Mouse (Mus musculus) intestine, embryonic 16.5 days (tissue): ENCODE measurements around the gene Nanos2. TPM values are rescaled to one million over a fixed set of nuclear protein-coding genes. Genes with fewer than 3 reads are reported as not detected.

Experiments
- ATAC-seq: fragments of 200-750 bp; cut with Nextera tagmentation; 2 replicates; pipeline ENCODE4 v1.8.0; 2017; ENCODE audit warnings: moderate TSS enrichment, moderate library complexity
- H3K27ac ChIP-seq: fragments of 300-500 bp; sonication (generic); 2 replicates; pipeline ENCODE4 v1.5.1; 2014; ENCODE audit warnings: mild to moderate bottlenecking, low read length
- H3K27me3 ChIP-seq: fragments of 300-500 bp; sonication (generic); replicated peaks from 2 replicates; pipeline ENCODE4 v1.6.1; 2014; ENCODE audit warnings: low read length, control low read depth, mixed read lengths; ENCODE audit not compliant: control insufficient read depth, insufficient read depth
- H3K36me3 ChIP-seq: fragments of 300-500 bp; sonication (generic); 2 replicates; pipeline ENCODE4 v1.6.1; 2014; ENCODE audit warnings: low read length, control low read depth; ENCODE audit not compliant: control insufficient read depth, insufficient read depth
- H3K4me1 ChIP-seq: fragments of 300-500 bp; sonication (generic); 2 replicates; pipeline ENCODE4 v1.6.1; 2014; ENCODE audit warnings: low read length, control low read depth, mixed read lengths; ENCODE audit not compliant: control insufficient read depth, insufficient read depth
- H3K4me2 ChIP-seq: fragments of 300-500 bp; sonication (generic); 2 replicates; pipeline ENCODE4 v1.6.1; 2014; ENCODE audit warnings: low read depth, low read length, control low read depth
- H3K4me3 ChIP-seq: fragments of 300-500 bp; sonication (generic); 2 replicates; pipeline ENCODE4 v1.5.1; 2014; ENCODE audit warnings: mild to moderate bottlenecking, low read length
- H3K9ac ChIP-seq: fragments of 300-500 bp; sonication (generic); 2 replicates; pipeline ENCODE4 v1.6.1; 2014; ENCODE audit warnings: low read depth, low read length
- H3K9me3 ChIP-seq: fragments of 300-500 bp; sonication (generic); 2 replicates; pipeline ENCODE4 v1.6.1; 2016; ENCODE audit warnings: low read length, control low read depth; ENCODE audit not compliant: control insufficient read depth
- WGBS: fragments of 180-500 bp; shearing (Covaris S2); extraction: QIAGEN DNeasy Blood & Tissue Kit; methylation state at CpG from one replicate; pipeline ENCODE4 v1.1.7; 2014; 5-methylcytosine and 5-hydroxymethylcytosine counted together
- polyA plus RNA-seq: library from polyadenylated mRNA; unstranded; fragments of >200 nt; fragmentation: Nextera tagmentation; extraction: Ambion mirVana; gene quantifications from 2 replicates; pipeline ENCODE4 v1.2.1, GENCODE M21; 2015

Gene Nanos2
- polyA plus RNA-seq, 1 experiment from 2014 or later: not detected

DNA sequence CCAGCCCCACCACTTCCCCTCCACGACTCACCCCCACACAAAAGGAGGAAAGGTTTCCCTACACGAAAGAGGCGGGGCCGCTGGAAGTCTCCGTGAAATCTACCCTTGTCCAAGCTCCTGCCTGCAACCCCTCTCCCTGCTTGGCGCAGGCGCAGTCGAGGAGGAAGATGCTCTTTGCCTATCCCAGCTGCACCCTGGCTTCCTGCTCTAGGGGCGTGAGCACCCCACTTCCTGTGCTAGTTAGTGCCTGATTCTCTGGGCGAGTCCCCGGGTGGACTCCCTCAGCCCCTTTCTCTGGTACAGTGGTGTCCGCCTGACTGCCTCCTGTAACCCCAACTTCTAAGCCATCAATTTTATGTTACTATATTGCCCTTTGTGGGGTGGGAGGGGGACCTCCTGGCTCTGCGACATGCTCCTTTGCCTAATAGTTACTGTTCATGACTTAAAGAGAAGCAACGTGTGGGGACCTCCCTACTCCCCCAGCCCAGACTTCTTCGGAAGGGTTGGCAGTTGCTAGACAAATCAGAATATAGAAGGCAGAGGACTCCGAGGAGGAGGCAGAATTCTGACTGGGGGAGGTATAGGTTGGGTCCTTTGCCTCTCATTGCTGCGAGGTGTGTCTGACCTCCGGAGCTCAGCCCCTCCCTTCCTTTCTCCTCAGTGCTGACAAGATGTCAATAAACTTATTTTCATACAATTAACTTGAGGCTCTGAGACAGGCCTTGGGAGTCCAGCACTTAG is 14.0 kb downstream of the Nanos2 start:
- Histone ChIP-seq H3K9me3 (no peaks in the 10 kb centered on the region), H3K9ac (peak overlapping the region; percentile 68), H3K27ac (peak overlapping the region; percentile 73), H3K4me2 (peak overlapping the region; percentile 57), H3K4me1 (peaks cover 39% of the 10 kb centered on the region), H3K27me3 (no peaks in the 10 kb centered on the region), H3K4me3 (peak overlapping the region; percentile 44), H3K36me3 (peaks cover 6% of the 10 kb centered on the region)
- ATAC-seq: peak; percentile 7; the same call in 1 of the 2 replicates
- WGBS: 28% methylated on average over 18 of the region's 18 CpGs

DNA sequence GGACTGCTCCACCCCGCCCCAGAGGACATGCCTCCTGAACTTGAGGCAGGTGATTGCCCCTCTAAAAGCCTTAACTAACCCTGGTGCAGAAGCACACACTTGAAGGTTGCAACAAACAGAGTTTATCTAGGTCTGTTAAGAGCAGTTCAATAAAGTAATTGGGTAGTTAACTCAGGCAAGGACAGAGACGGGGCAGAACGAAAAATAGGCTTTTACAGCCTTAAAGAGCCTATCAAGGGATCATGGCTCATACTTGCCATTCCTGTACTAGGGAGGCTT is 14.5 kb downstream of the Nanos2 start:
- Histone ChIP-seq H3K36me3 (peaks cover 6% of the 10 kb centered on the region), H3K9ac (peak overlapping the region; percentile 68), H3K27ac (peak overlapping the region; percentile 73), H3K4me2 (peak overlapping the region; percentile 57; the same call in 1 of the 2 replicates), H3K4me1 (peaks cover 42% of the 10 kb centered on the region), H3K4me3 (no peak overlapping the region), H3K9me3 (no peaks in the 10 kb centered on the region), H3K27me3 (no peaks in the 10 kb centered on the region)
- ATAC-seq: no peak
- WGBS: 47% methylated on average over 3 of the region's 3 CpGs

DNA sequence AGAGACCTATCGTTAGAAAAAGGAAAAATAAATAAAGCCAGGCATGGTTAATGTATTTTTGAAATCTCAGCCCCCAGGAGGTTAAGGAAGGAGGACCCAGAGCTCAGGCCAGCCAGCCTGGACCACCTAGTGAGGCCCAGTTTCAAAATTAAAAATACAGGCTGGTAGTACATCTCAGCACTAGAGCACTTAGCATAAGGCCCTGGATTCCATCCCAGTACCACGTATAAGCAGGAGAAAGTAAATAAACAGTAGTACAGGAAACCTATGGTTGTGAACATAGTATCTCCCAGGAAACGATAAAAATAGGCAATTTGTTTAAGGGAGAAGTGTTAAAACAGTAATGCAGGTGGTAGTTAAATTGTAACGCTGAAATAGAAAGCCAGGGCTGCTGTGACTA is 14.9 kb downstream of the Nanos2 start:
- WGBS: 14% methylated on average over 4 of the region's 4 CpGs
- peak overlapping the region; percentile 74 for H3K9ac ChIP-seq

DNA sequence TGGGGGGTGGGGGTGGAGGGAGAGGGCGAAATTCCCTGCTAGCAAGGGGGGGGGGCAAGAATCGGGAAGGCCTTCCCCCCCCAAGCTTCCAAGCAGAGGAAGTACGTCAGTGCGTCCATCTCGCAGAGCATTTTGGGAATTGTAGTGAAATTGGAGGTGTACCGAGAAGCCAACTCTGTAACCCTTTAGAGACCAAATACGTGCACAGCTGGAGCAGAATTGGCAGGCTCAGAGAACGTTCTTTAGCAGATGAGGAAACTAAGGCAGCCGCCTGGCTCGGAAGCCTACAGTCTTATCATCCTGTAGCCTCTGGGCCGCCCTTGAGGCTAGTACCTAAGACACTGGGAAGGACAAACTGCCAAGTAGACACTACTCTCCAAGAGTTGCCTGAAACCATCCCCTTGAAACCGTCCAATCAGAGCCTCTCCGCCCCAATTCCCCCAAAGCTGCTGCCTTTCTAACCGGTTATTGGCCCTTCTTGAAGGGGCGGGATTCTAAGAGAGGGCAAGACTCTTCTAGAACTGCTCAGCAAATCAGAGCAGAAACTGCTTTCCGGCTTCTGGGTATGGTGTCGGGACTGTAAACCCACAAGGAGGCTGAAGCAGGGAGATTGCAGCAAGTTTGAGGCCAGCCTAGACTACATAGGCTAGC is 15.8 kb downstream of the Nanos2 start:
- Histone ChIP-seq H3K9ac (peak overlapping the region; percentile 74), H3K9me3 (no peaks in the 10 kb centered on the region), H3K4me2 (peak overlapping the region; percentile 79), H3K36me3 (peaks cover 11% of the 10 kb centered on the region), H3K4me3 (peak overlapping the region; percentile 46), H3K27me3 (no peaks in the 10 kb centered on the region), H3K4me1 (peaks cover 54% of the 10 kb centered on the region), H3K27ac (peak overlapping the region; percentile 73)
- peak; percentile 37 for ATAC-seq
- WGBS: 3% methylated on average over 16 of the region's 17 CpGs

More for the DNA sequence above, 14.9 kb downstream of the Nanos2 start:
- ATAC-seq: no peak
- H3K4me3 ChIP-seq: peak overlapping the region; percentile 46
- peak overlapping the region; percentile 73 for H3K27ac ChIP-seq
- peak overlapping the region; percentile 79 for H3K4me2 ChIP-seq
- no peaks in the 10 kb centered on the region for H3K27me3 ChIP-seq
- no peaks in the 10 kb centered on the region for H3K9me3 ChIP-seq
- peaks cover 7% of the 10 kb centered on the region for H3K36me3 ChIP-seq
- H3K4me1 ChIP-seq: peaks cover 46% of the 10 kb centered on the region

DNA sequence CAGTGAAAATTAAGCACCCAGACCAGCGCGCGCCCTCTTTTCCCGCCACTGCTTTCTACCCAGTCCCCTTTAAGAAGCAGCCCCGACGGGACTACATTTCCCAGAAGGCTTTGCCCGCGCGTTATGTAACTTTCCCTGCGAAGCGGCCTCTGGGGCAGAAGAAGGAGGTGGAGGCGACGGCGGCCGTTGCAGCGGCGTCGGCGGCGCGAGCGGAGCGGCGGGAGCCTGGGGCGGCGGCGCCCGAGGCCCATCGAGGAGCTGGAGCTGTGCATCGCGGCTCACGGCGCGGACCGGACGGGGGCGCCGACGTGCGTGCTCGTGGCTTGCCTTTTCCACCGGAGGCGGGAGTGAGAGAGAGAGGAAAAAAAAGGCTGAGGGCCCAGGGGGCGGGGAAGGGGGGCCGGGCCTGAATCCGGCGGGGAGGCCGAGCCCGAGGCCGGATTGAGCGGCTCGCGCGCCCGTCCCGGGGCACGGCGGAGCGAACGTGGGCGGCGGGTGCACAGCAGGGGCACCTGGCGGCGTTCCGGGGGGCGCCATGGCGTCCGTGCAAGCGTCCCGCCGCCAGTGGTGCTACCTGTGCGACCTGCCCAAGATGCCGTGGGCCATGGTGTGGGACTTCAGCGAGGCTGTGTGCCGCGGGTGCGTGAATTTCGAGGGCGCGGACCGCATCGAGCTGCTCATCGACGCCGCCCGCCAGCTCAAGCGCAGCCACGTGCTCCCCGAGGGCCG is 16.9 kb downstream of the Nanos2 start, which contains the start of gene Irf2bp1:
Irf2bp1 (plus strand) TSS at position 143 of the 729 bp plus-strand sequence.
- peak within 1 kb of the TSS; percentile 90 for H3K9ac ChIP-seq
- peaks cover 54% of the 10 kb centered on the region for H3K4me1 ChIP-seq
- H3K4me2 ChIP-seq: peak within 1 kb of the TSS; percentile 99
- ATAC-seq: peak; percentile 45
- H3K4me3 ChIP-seq: peak within 1 kb of the TSS; percentile 86
- no peaks in the 10 kb centered on the region for H3K27me3 ChIP-seq
- under 1% methylated on average over 86 of the region's 90 CpGs for WGBS
- H3K9me3 ChIP-seq: no peaks in the 10 kb centered on the region
- H3K27ac ChIP-seq: peak within 1 kb of the TSS; percentile 98
- peaks cover 11% of the 10 kb centered on the region for H3K36me3 ChIP-seq

DNA sequence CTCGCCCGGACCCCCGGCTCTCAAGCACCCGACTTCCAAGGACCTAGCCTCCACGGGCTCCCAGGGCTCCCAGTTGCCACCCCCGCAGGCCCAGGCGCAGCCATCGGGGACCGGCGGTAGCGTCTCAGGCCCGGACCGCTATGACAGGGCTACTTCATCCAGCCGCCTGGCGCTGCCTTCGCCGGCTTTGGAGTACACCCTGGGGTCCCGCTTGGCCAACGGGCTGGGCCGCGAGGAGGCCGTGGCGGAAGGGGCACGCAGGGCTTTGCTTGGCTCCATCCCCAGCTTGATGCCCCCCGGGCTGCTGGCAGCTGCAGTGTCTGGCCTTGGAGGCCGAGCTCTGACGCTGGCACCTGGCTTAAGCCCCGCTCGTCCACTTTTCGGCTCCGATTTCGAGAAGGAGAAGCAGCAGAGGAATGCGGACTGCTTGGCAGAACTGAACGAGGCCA is 17.5 kb downstream of the Nanos2 start:
- 3% methylated on average over 34 of the region's 34 CpGs for WGBS
- Histone ChIP-seq H3K9ac (peak overlapping the region; percentile 90), H3K36me3 (peaks cover 11% of the 10 kb centered on the region), H3K27me3 (no peaks in the 10 kb centered on the region), H3K4me1 (peaks cover 54% of the 10 kb centered on the region), H3K4me2 (peak overlapping the region; percentile 99), H3K4me3 (peak overlapping the region; percentile 86), H3K9me3 (no peaks in the 10 kb centered on the region), H3K27ac (peak overlapping the region; percentile 98)
- no peak for ATAC-seq

DNA sequence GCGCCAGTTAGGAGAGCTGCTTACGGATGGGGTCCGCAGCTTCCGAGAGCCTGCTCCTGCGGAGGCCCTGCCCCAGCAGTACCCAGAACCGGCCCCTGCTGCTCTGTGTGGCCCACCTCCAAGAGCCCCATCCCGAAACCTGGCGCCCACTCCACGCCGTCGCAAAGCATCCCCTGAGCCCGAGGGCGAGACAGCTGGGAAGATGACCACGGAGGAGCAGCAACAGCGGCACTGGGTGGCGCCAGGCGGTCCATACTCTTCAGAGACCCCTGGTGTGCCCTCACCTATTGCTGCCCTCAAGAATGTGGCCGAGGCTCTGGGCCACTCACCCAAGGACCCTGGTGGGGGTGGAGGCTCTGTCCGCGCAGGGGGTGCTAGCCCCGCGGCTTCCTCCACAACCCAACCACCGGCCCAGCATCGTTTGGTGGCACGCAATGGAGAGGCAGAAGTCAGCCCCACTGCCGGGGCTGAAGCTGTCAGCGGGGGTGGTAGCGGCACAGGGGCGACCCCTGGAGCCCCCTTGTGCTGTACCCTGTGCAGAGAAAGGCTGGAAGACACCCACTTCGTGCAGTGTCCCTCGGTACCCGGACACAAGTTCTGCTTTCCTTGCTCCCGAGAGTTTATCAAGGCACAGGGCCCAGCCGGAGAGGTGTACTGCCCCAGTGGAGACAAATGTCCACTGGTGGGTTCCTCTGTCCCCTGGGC is 18.4 kb downstream of the Nanos2 start:
- Histone ChIP-seq H3K4me2 (peak overlapping the region; percentile 99), H3K4me1 (peaks cover 55% of the 10 kb centered on the region), H3K9ac (peak overlapping the region; percentile 90), H3K36me3 (peaks cover 11% of the 10 kb centered on the region), H3K9me3 (no peaks in the 10 kb centered on the region), H3K27ac (no peak overlapping the region; the same call in 1 of the 2 replicates), H3K4me3 (peak overlapping the region; percentile 86), H3K27me3 (no peaks in the 10 kb centered on the region)
- ATAC-seq: no peak
- WGBS: 66% methylated on average over 34 of the region's 34 CpGs

DNA sequence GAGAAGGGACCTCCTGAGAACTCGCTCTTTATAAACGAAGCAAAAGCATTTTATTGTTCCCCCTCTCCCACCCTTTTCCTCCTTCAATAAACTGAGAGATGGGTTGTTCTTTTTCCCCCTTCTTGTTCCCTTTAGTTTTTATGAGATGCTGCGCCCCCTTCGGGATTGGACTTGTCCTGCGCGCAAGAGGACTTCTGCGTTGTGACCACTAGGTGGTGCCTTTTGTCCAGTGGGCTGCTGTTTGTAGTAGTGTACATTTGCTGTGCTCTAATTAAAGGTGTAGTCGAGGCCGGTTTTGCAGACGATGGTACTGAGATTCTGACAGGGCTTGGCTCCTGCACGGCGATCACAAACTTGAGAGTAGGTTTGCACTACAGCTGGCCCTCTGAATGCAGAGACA is 19.3 kb downstream of the Nanos2 start:
- Histone ChIP-seq H3K4me2 (peak overlapping the region; percentile 99), H3K4me1 (peaks cover 51% of the 10 kb centered on the region), H3K9me3 (no peaks in the 10 kb centered on the region), H3K9ac (peak overlapping the region; percentile 90; the same call in 1 of the 2 replicates), H3K27me3 (no peaks in the 10 kb centered on the region), H3K36me3 (peaks cover 11% of the 10 kb centered on the region), H3K27ac (peak overlapping the region; percentile 92; the same call in 1 of the 2 replicates), H3K4me3 (peak overlapping the region; percentile 86)
- 6% methylated on average over 12 of the region's 12 CpGs for WGBS
- ATAC-seq: peak; percentile 19
